Mouse (Mus musculus) MEL (cell line): Measurements from ENCODE around the gene Tmem202. TPM values are rescaled to one million over a fixed set of nuclear protein-coding genes. Genes with fewer than 3 reads are reported as not detected.
A peak's percentile ranks its signal among the peaks of the same experiment; 100 is the strongest.

Source experiments
- DNase-seq: peaks from one replicate; pipeline ENCODE4 v3.0.0; 2011; ENCODE audit warnings: low read depth, low spot score
- H3K27ac ChIP-seq: 2 replicates; pipeline ENCODE4 v1.5.1; 2012; ENCODE audit warnings: low read depth, mild to moderate bottlenecking, control low read depth, low read length, moderate library complexity; ENCODE audit not compliant: control insufficient read depth
- H3K27me3 ChIP-seq, 2 experiments: fragments of 150-350 bp in 1 of 2; sonication (generic) in 1 of 2; 2 replicates each; pipeline ENCODE4 v1.6.1; 2012; ENCODE audit warnings: low read length in 2 of 2, mild to moderate bottlenecking in 2 of 2, improper control_type of control experiment in 1 of 2, moderate library complexity in 1 of 2; ENCODE audit not compliant: insufficient read depth in 2 of 2, control insufficient read depth in 1 of 2
- H3K36me3 ChIP-seq, 2 experiments: 2 replicates each; pipeline ENCODE4 v1.6.1; 2012 to 2014; ENCODE audit warnings: low read length in 2 of 2, improper control_type of control experiment in 1 of 2, inconsistent platforms in 1 of 2, mild to moderate bottlenecking in 1 of 2; ENCODE audit not compliant: insufficient read depth in 2 of 2, control insufficient read depth in 1 of 2
- H3K4me1 ChIP-seq, 2 experiments: fragments of 150-350 bp in 1 of 2; sonication (generic) in 1 of 2; 2 replicates each; pipeline ENCODE4 v1.6.1; 2012; ENCODE audit warnings: low read length in 2 of 2, improper control_type of control experiment in 1 of 2, mild to moderate bottlenecking in 1 of 2; ENCODE audit not compliant: insufficient read depth in 2 of 2, control insufficient read depth in 1 of 2
- H3K4me3 ChIP-seq, 2 experiments: fragments of 150-350 bp in 1 of 2; sonication (generic) in 1 of 2; 2 replicates each; pipeline ENCODE4 v1.5.1; 2012; ENCODE audit warnings: low read depth in 2 of 2, low read length in 2 of 2, mild to moderate bottlenecking in 2 of 2, moderate library complexity in 2 of 2, control low read depth in 1 of 2, improper control_type of control experiment in 1 of 2; ENCODE audit not compliant: control insufficient read depth in 1 of 2, insufficient read depth in 1 of 2
- H3K79me2 ChIP-seq: 2 replicates; pipeline ENCODE4 v1.6.1; 2012; ENCODE audit warnings: mild to moderate bottlenecking, low read length, moderate library complexity; ENCODE audit not compliant: control insufficient read depth, poor library complexity, insufficient read depth
- H3K9ac ChIP-seq: 2 replicates; pipeline ENCODE4 v1.6.1; 2012; ENCODE audit warnings: low read depth, mild to moderate bottlenecking, control low read depth, low read length, moderate library complexity; ENCODE audit not compliant: control insufficient read depth, poor library complexity, severe bottlenecking
- H3K9me3 ChIP-seq: fragments of 150-350 bp; sonication (generic); replicated peaks from 2 replicates; pipeline ENCODE4 v1.6.1; 2012; ENCODE audit warnings: mild to moderate bottlenecking, low read length, improper control_type of control experiment, moderate library complexity; ENCODE audit not compliant: insufficient read depth
- BHLHE40 ChIP-seq: IDR thresholded peaks from 2 replicates; pipeline ENCODE4 v1.6.1; 2012; ENCODE audit warnings: low read depth, mild to moderate bottlenecking, inconsistent platforms, low read length, improper control_type of control experiment, borderline replicate concordance
- CHD1 ChIP-seq: IDR thresholded peaks from 2 replicates; pipeline ENCODE4 v1.6.1; 2012; ENCODE audit warnings: low read depth, mild to moderate bottlenecking, inconsistent platforms, low read length, improper control_type of control experiment
- CHD2 ChIP-seq: IDR thresholded peaks from 2 replicates; pipeline ENCODE4 v1.6.1; 2011; ENCODE audit warnings: low read length, improper control_type of control experiment
- CTCF ChIP-seq, 3 experiments: IDR thresholded peaks in 2 of 3; conservative IDR thresholded peaks in 1 of 3; 2 replicates each; pipeline ENCODE4 v1.5.1; 2011 to 2012; ENCODE audit warnings: low read length in 3 of 3, low read depth in 2 of 3, mild to moderate bottlenecking in 2 of 3, improper control_type of control experiment in 1 of 3, inconsistent platforms in 1 of 3, mixed read lengths in 1 of 3, moderate library complexity in 1 of 3; ENCODE audit not compliant: control insufficient read depth in 1 of 3, insufficient read depth in 1 of 3, poor library complexity in 1 of 3, severe bottlenecking in 1 of 3
- ELF1 ChIP-seq: IDR thresholded peaks from 2 replicates; pipeline ENCODE4 v1.6.1; 2014; ENCODE audit warnings: low read depth, mild to moderate bottlenecking, inconsistent platforms, low read length, improper control_type of control experiment, moderate library complexity
- ETS1 ChIP-seq: IDR thresholded peaks from 2 replicates; pipeline ENCODE4 v1.6.1; 2012; ENCODE audit warnings: low read depth, mild to moderate bottlenecking, inconsistent platforms, low read length, improper control_type of control experiment, moderate library complexity
- GABPA ChIP-seq: IDR thresholded peaks from 2 replicates; pipeline ENCODE4 v1.6.1; 2012; ENCODE audit warnings: low read depth, mild to moderate bottlenecking, inconsistent platforms, low read length, improper control_type of control experiment, moderate library complexity
- GATA1 ChIP-seq: IDR thresholded peaks from 2 replicates; pipeline ENCODE4 v1.6.1; 2011; ENCODE audit warnings: low read depth, low read length, improper control_type of control experiment
- JUND ChIP-seq: IDR thresholded peaks from 2 replicates; pipeline ENCODE4 v1.6.1; 2011; ENCODE audit warnings: low read depth, mild to moderate bottlenecking, improper control_type of control experiment, low read length
- MAX ChIP-seq: IDR thresholded peaks from 2 replicates; pipeline ENCODE4 v1.6.1; 2011; ENCODE audit warnings: low read length, improper control_type of control experiment
- MEF2A ChIP-seq: IDR thresholded peaks from 2 replicates; pipeline ENCODE4 v1.6.1; 2014; ENCODE audit warnings: low read depth, mild to moderate bottlenecking, inconsistent platforms, low read length, improper control_type of control experiment; ENCODE audit not compliant: poor library complexity, insufficient replicate concordance, severe bottlenecking; ENCODE audit errors: extremely low read depth
- MXI1 ChIP-seq: IDR thresholded peaks from 2 replicates; pipeline ENCODE4 v1.6.1; 2011; ENCODE audit warnings: mild to moderate bottlenecking, low read depth, low read length, improper control_type of control experiment
- MYC ChIP-seq: IDR thresholded peaks from 2 replicates; pipeline ENCODE4 v1.6.1; 2011; ENCODE audit warnings: low read depth, mild to moderate bottlenecking, low read length, improper control_type of control experiment, moderate library complexity
- NRF1 ChIP-seq: IDR thresholded peaks from 2 replicates; pipeline ENCODE4 v1.6.1; 2014; ENCODE audit warnings: low read depth, mild to moderate bottlenecking, inconsistent platforms, low read length, improper control_type of control experiment, moderate library complexity; ENCODE audit not compliant: poor library complexity, insufficient read depth, severe bottlenecking
- POLR2AphosphoS2 ChIP-seq: IDR thresholded peaks from 2 replicates; pipeline ENCODE4 v1.6.1; 2011; ENCODE audit warnings: low read length, improper control_type of control experiment
- POLR2AphosphoS5 ChIP-seq: IDR thresholded peaks from 2 replicates; pipeline ENCODE4 v1.6.1; 2012; ENCODE audit warnings: low read depth, borderline replicate concordance, mild to moderate bottlenecking, inconsistent platforms, low read length, moderate library complexity, mixed read lengths
- RAD21 ChIP-seq: IDR thresholded peaks from 2 replicates; pipeline ENCODE4 v1.6.1; 2011; ENCODE audit warnings: mild to moderate bottlenecking, low read depth, low read length, improper control_type of control experiment
- RCOR1 ChIP-seq: IDR thresholded peaks from 2 replicates; pipeline ENCODE4 v1.6.1; 2012; ENCODE audit warnings: low read depth, mild to moderate bottlenecking, inconsistent platforms, low read length, improper control_type of control experiment
- SIN3A ChIP-seq: IDR thresholded peaks from 2 replicates; pipeline ENCODE4 v1.6.1; 2012; ENCODE audit warnings: low read length, improper control_type of control experiment, inconsistent platforms
- SMC3 ChIP-seq: IDR thresholded peaks from 2 replicates; pipeline ENCODE4 v1.6.1; 2011; ENCODE audit warnings: low read depth, low read length, improper control_type of control experiment
- TAL1 ChIP-seq: IDR thresholded peaks from 2 replicates; pipeline ENCODE4 v1.6.1; 2012; ENCODE audit warnings: mild to moderate bottlenecking, inconsistent platforms, low read length, moderate library complexity, mixed read lengths
- TBP ChIP-seq: IDR thresholded peaks from 2 replicates; pipeline ENCODE4 v1.8.0; 2011; ENCODE audit warnings: low read depth, low read length, improper control_type of control experiment
- USF1 ChIP-seq: IDR thresholded peaks from 2 replicates; pipeline ENCODE4 v1.6.1; 2014; ENCODE audit warnings: low read depth, mild to moderate bottlenecking, inconsistent platforms, low read length, improper control_type of control experiment, moderate library complexity
- ZC3H11A ChIP-seq: IDR thresholded peaks from 2 replicates; pipeline ENCODE4 v1.6.1; 2012; ENCODE audit warnings: low read depth, mild to moderate bottlenecking, inconsistent platforms, low read length, improper control_type of control experiment
- ZMIZ1 ChIP-seq: IDR thresholded peaks from 2 replicates; pipeline ENCODE4 v1.6.1; 2012; ENCODE audit warnings: low read depth, mild to moderate bottlenecking, inconsistent platforms, low read length, improper control_type of control experiment, moderate library complexity
- ZNF384 ChIP-seq: IDR thresholded peaks from 2 replicates; pipeline ENCODE4 v1.6.1; 2012; ENCODE audit warnings: low read depth, mild to moderate bottlenecking, inconsistent platforms, low read length, improper control_type of control experiment
- polyA plus RNA-seq, 2 experiments: library from polyadenylated mRNA; stranded (reverse) in 1 of 2; unstranded in 1 of 2; fragments of >175 nt in 1 of 2; fragments of >200 nt in 1 of 2; gene quantifications; 2 replicates each; pipeline versions ENCODE4 v1.2.1 to v1.2.4; 2012; ENCODE audit warnings: low replicate concordance in 2 of 2, low read depth in 1 of 2; ENCODE audit not compliant: insufficient read length in 2 of 2, insufficient read depth in 1 of 2, missing spikeins in 1 of 2
- total RNA-seq: library from RNA; depleted of rRNA; stranded (reverse); fragments of 300-350 nt; gene quantifications from 2 replicates; pipeline ENCODE4 v1.2.3, GENCODE M21; 2012

The Tmem202 gene
- total and polyA plus RNA-seq, 3 experiments, result 0.50 TPM; not detected in 2

GRCm38 (mm10) chr9:59577401-59577800 lies 37.8 kb upstream of the Tmem202 start (continued):
- TF ChIP-seq GABPA (no peak), TBP (no peak), TAL1 (peak; percentile 32; the same call in 1 of the 2 replicates), RCOR1 (peak; percentile 89), SIN3A (no peak), ZNF384 (no peak), MXI1 (no peak), MAX (no peak), POLR2AphosphoS2 (no peak)

- H3K36me3 ChIP-seq, result peaks cover 0 to 4% of the 10 kb centered on the region in 2 experiments; a peak in 2 of 4 replicates
- H3K27me3 ChIP-seq, result no peaks in the 10 kb centered on the region
- no peak overlapping the region for H3K4me3 ChIP-seq
- no peak overlapping the region for H3K9ac ChIP-seq
- no peak for TF ChIP-seq TBP
- TF ChIP-seq USF1, result peak; percentile 65
- no peak for TF ChIP-seq ZMIZ1
- TF ChIP-seq JUND, result no peak
- peak; percentile 24; the same call in 1 of the 2 replicates for TF ChIP-seq GATA1
- TF ChIP-seq MYC, result no peak
- TF ChIP-seq ZC3H11A, result no peak
- peak; percentile 61; the same call in 1 of the 2 replicates for TF ChIP-seq BHLHE40
- no peak for TF ChIP-seq ETS1
- TF ChIP-seq MXI1, result no peak; the same call in 1 of the 2 replicates
- TF ChIP-seq, all 39 proteins: peak for 3
- Histone ChIP-seq H3K79me2 (no peaks in the 10 kb centered on the region), H3K9me3 (no peaks in the 10 kb centered on the region), H3K27ac (no peak overlapping the region), H3K4me1 (peaks cover 0 to 12% of the 10 kb centered on the region in 2 experiments; a peak in 1 of 4 replicates)
- DNase-seq, result no peak
Measured at GRCm38 (mm10) chr9:59571852-59572251, 32.2 kb upstream of the Tmem202 start.

DNA sequence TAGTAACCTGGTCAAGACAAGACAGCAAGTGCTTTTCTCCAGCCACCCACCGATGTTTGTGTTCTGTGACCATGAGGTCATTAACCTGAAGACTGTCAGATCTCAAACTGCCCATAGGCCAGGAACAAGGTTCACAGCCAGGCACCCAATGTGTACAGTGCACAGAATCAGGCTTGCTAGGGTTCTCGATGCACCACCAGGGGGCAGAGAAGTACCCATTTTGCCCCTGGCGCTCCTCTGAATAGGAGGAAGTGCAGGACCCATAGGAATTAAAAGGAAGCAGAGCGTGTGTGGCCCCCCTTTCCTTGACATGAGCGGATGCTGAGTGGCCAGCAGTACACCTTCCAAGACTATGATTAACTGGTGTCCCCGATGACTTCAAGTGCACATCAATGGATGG lies 27.5 kb upstream of the Tmem202 start:
- Histone ChIP-seq H3K36me3 (no peaks in the 10 kb centered on the region; a peak in 1 of 4 replicates), H3K4me3 (no peak overlapping the region), H3K79me2 (no peaks in the 10 kb centered on the region), H3K9me3 (no peaks in the 10 kb centered on the region), H3K9ac (no peak overlapping the region), H3K27ac (no peak overlapping the region), H3K4me1 (no peaks in the 10 kb centered on the region; a peak in 1 of 4 replicates), H3K27me3 (no peaks in the 10 kb centered on the region)
- TF ChIP-seq CHD2 (no peak), POLR2AphosphoS5 (no peak), MEF2A (no peak), POLR2AphosphoS2 (no peak), CTCF (IDR thresholded peaks at IDR 0.05 in 2 of 3, conservative IDR thresholded peaks at IDR 0.05 in 1 of 3; ENCODE audit: control insufficient read depth in 1 of 3, insufficient read depth in 1 of 3, low read depth in 2 of 3, low read length in 3 of 3, poor library complexity in 1 of 3, severe bottlenecking in 1 of 3) (peak; percentile 78 to 97 (median 80)), RAD21 (peak; percentile 80), ZNF384 (0 out of 2 replicates have a peak, but pooled peaks have one; percentile 16), ZC3H11A (peak; percentile 78), ELF1 (peak; percentile 69; the same call in 1 of the 2 replicates), NRF1 (no peak), SIN3A (peak; percentile 37; the same call in 1 of the 2 replicates), SMC3 (peak; percentile 97), CHD1 (no peak), MYC (no peak)
- DNase-seq, result peak; percentile 85
